Mouse (Mus musculus): ENCODE data around the gene Apom. TPM values are rescaled to one million over a fixed set of nuclear protein-coding genes. Genes with fewer than 3 reads are reported as not detected.

Gene Apom
- polyA plus RNA-seq, 1 experiment from 2014 or later, result 0.19 TPM

DNA sequence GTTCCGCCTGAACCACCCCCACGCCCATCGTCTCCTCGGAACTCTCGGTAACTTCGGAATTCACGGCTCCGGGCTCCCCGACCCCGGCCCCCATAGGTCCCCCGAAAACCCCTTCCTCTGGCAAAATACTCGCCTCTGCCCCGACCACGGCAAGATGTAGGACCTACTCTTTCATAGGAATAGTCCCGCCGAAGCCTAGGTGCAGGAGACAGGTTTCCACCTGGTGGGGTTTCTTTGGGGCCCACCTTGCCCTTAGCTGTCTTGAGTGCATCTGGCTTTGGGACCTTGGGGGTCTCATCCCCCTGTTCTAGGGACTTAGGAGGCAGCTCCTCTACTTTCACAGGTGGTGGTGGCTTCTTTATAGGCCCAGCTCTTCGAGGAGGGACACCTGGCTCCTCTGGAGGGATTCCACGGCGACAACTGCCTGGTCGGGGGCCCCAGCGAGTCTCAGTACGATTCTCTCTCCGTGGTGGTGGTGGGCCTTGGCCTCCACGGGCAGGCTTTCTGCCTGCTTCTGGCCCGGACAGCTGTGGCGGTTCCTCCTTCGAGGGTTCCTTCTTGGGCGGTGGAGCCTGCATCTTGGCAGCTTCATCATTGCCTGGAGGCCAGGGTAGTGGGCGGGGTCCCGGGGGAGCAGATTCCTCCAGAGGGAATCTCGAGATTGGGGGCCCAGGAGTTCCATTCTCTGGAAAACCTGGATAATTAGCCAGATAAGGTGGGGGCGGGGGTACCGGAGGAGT, 24.8 kb upstream of the Apom start:
- 93% methylated on average over 32 of the region's 33 CpGs for WGBS
- Histone ChIP-seq H3K9ac (replicated peaks; ENCODE audit: low read depth) (no peak overlapping the region), H3K36me3 (ENCODE audit: insufficient read depth, low read length) (peaks cover 94% of the 10 kb centered on the region), H3K4me2 (replicated peaks; ENCODE audit: low read depth, low read length) (no peak overlapping the region), H3K4me1 (ENCODE audit: insufficient read depth, low read depth, low read length) (no peaks in the 10 kb centered on the region), H3K4me3 (ENCODE audit: low read depth, low read length) (no peak overlapping the region), H3K9me3 (ENCODE audit: low read length) (no peaks in the 10 kb centered on the region), H3K27me3 (replicated peaks; ENCODE audit: insufficient read depth, low read length) (no peaks in the 10 kb centered on the region), H3K27ac (ENCODE audit: low read length) (no peak overlapping the region)
- TF ChIP-seq EP300 (IDR thresholded peaks at IDR 0.05) (no peak), CTCF (IDR thresholded peaks at IDR 0.05) (no peak)
- DNase-seq (ENCODE audit: low spot score), result no peak
- no peak for ATAC-seq

DNA sequence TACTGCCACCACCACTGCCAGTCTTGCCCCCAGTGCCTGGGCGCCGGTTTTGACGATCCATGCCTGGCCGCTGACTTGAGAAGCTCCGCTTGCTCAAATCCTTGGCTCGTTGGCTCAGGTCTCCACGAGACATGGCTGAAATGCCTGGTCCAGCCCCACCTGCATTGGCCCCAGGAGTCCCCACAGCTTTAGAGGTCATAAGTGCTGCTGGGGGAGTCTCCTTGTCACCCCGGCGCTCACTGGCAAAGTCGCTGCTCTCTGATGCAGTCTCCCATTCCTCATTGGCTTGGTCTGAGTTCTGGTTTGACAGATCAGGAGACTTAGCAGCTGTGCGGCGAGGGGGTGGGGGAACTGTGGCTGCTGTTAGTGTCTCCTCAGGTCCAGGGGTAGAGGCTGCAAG, 23.6 kb upstream of the Apom start:
- H3K9ac ChIP-seq (replicated peaks; ENCODE audit: low read depth), result no peak overlapping the region
- no peak overlapping the region for H3K4me3 ChIP-seq (ENCODE audit: low read depth, low read length)
- no peak for TF ChIP-seq EP300 (IDR thresholded peaks at IDR 0.05)
- peaks cover 91% of the 10 kb centered on the region for H3K36me3 ChIP-seq (ENCODE audit: insufficient read depth, low read length)
- no peak overlapping the region for H3K27ac ChIP-seq (ENCODE audit: low read length)
- H3K4me2 ChIP-seq (replicated peaks; ENCODE audit: low read depth, low read length), result no peak overlapping the region
- no peaks in the 10 kb centered on the region for H3K27me3 ChIP-seq (replicated peaks; ENCODE audit: insufficient read depth, low read length)
- ATAC-seq (no peak), DNase-seq (ENCODE audit: low spot score) (no peak)
- WGBS, result 80% methylated on average over 12 of the region's 12 CpGs
- no peaks in the 10 kb centered on the region for H3K9me3 ChIP-seq (ENCODE audit: low read length)
- H3K4me1 ChIP-seq (ENCODE audit: insufficient read depth, low read depth, low read length), result no peaks in the 10 kb centered on the region

DNA sequence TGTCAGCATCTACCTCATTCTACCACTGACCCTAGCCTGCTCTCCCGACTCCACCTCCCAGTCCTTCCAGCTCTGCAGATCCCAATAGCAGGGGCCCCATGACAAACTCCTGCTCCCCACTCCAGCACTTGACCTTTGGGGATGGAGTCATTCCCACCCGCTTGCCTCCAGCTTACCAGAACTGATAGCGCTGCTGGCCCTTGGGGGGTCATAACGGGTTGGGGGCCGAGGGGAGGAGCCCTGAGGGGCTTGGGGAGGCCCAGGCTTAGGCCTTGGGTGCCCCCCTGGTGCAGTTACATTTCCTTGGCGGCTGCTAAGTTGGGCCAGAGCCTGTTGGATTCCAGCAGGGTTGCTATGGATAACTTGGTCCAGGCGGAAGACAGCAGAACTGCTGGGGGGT, 22.8 kb upstream of the Apom start:
- TF ChIP-seq CTCF (IDR thresholded peaks at IDR 0.05) (no peak), EP300 (IDR thresholded peaks at IDR 0.05) (no peak)

DNA sequence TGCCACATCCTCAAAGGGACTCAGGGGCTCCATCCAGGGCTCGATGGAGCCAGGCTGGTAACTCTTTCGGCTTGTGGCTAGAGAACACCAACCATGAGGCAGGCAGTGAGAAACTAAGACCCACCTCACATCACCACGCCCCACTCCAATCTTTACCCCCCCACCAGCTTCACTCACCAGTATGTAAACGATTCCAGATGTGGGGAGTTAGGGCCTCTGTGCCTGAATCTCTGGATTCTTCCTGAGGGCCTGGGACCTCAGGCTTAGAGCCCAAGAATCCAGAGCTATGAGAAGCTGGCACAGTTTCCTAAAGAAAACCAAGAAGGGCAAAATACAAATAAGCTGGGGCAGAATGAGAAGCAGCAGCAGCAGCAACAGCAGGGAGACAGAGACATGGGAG, 22.1 kb upstream of the Apom start:
- no peak overlapping the region for H3K9ac ChIP-seq (replicated peaks; ENCODE audit: low read depth)
- no peaks in the 10 kb centered on the region for H3K9me3 ChIP-seq (ENCODE audit: low read length)
- 79% methylated on average over 4 of the region's 4 CpGs for WGBS
- H3K27me3 ChIP-seq (replicated peaks; ENCODE audit: insufficient read depth, low read length), result no peaks in the 10 kb centered on the region
- H3K4me1 ChIP-seq (ENCODE audit: insufficient read depth, low read depth, low read length), result no peaks in the 10 kb centered on the region
- no peak for TF ChIP-seq CTCF (IDR thresholded peaks at IDR 0.05)
- no peak for TF ChIP-seq EP300 (IDR thresholded peaks at IDR 0.05)
- H3K4me2 ChIP-seq (replicated peaks; ENCODE audit: low read depth, low read length), result no peak overlapping the region
- H3K27ac ChIP-seq (ENCODE audit: low read length), result no peak overlapping the region
- H3K4me3 ChIP-seq (ENCODE audit: low read depth, low read length), result no peak overlapping the region
- DNase-seq (ENCODE audit: low spot score), result no peak
- no peak for ATAC-seq
- H3K36me3 ChIP-seq (ENCODE audit: insufficient read depth, low read length), result peaks cover 89% of the 10 kb centered on the region

More for the DNA sequence above, 22.8 kb upstream of the Apom start:
- no peaks in the 10 kb centered on the region for H3K9me3 ChIP-seq (ENCODE audit: low read length)
- H3K4me1 ChIP-seq (ENCODE audit: insufficient read depth, low read depth, low read length), result no peaks in the 10 kb centered on the region
- no peaks in the 10 kb centered on the region for H3K27me3 ChIP-seq (replicated peaks; ENCODE audit: insufficient read depth, low read length)
- DNase-seq (ENCODE audit: low spot score) (no peak), ATAC-seq (no peak)
- H3K4me2 ChIP-seq (replicated peaks; ENCODE audit: low read depth, low read length), result no peak overlapping the region
- peaks cover 91% of the 10 kb centered on the region for H3K36me3 ChIP-seq (ENCODE audit: insufficient read depth, low read length)
- 82% methylated on average over 7 of the region's 7 CpGs for WGBS
- H3K4me3 ChIP-seq (ENCODE audit: low read depth, low read length), result no peak overlapping the region
- no peak overlapping the region for H3K27ac ChIP-seq (ENCODE audit: low read length)
- H3K9ac ChIP-seq (replicated peaks; ENCODE audit: low read depth), result no peak overlapping the region

DNA sequence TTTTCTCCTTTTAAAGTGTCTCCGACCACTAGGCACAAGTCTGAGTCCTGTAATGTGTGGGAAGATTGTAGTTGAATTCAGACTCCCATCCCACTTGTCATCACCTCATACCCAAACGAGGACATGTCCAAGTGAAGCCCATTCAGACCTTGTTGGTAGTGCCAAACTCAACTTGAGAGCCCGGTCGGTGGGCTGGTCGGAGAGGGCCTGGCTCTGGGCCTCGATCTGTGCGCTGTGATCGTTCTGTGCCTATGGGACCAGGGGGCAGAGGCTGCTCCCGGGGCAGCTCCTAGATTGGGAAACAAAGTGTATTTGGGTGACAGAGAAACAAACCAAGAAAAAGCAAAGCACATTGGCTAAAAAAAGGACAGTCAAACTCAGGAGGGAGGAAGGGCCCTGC, 21.2 kb upstream of the Apom start:
- no peak for ATAC-seq
- DNase-seq (ENCODE audit: low spot score), result no peak
- TF ChIP-seq CTCF (IDR thresholded peaks at IDR 0.05) (no peak), EP300 (IDR thresholded peaks at IDR 0.05) (no peak)
- Histone ChIP-seq H3K9ac (replicated peaks; ENCODE audit: low read depth) (no peak overlapping the region), H3K4me1 (ENCODE audit: insufficient read depth, low read depth, low read length) (no peaks in the 10 kb centered on the region), H3K9me3 (ENCODE audit: low read length) (no peaks in the 10 kb centered on the region), H3K27me3 (replicated peaks; ENCODE audit: insufficient read depth, low read length) (no peaks in the 10 kb centered on the region), H3K4me2 (replicated peaks; ENCODE audit: low read depth, low read length) (no peak overlapping the region), H3K36me3 (ENCODE audit: insufficient read depth, low read length) (peaks cover 81% of the 10 kb centered on the region), H3K4me3 (ENCODE audit: low read depth, low read length) (no peak overlapping the region), H3K27ac (ENCODE audit: low read length) (no peak overlapping the region)
- WGBS, result 83% methylated on average over 9 of the region's 9 CpGs

DNA sequence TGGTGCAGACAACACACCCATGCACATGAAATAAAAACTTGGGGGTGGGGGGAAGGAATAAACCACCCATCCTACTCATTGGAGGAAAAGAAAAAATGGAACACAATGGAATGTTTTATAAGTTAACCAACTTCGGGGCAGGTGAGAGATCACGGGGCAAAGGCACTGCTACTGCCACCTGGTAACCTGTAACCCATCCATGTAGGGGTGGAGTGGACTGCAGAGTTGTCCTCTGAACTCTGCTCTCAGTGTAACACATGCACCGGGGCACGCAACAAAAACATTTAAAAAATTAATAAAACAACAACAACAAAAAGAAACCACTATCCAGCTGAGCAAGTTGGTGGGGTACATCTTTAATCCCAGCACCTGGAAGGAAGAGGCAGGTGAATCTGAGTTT, 20.3 kb upstream of the Apom start:
- 96% methylated on average over 4 of the region's 4 CpGs for WGBS
- H3K4me3 ChIP-seq (ENCODE audit: low read depth, low read length), result no peak overlapping the region
- peaks cover 74% of the 10 kb centered on the region for H3K36me3 ChIP-seq (ENCODE audit: insufficient read depth, low read length)
- no peak overlapping the region for H3K9ac ChIP-seq (replicated peaks; ENCODE audit: low read depth)
- TF ChIP-seq EP300 (IDR thresholded peaks at IDR 0.05) (no peak), CTCF (IDR thresholded peaks at IDR 0.05) (no peak)
- no peak overlapping the region for H3K4me2 ChIP-seq (replicated peaks; ENCODE audit: low read depth, low read length)
- no peaks in the 10 kb centered on the region for H3K4me1 ChIP-seq (ENCODE audit: insufficient read depth, low read depth, low read length)
- H3K27me3 ChIP-seq (replicated peaks; ENCODE audit: insufficient read depth, low read length), result no peaks in the 10 kb centered on the region
- DNase-seq (ENCODE audit: low spot score) (no peak), ATAC-seq (no peak)
- no peaks in the 10 kb centered on the region for H3K9me3 ChIP-seq (ENCODE audit: low read length)
- H3K27ac ChIP-seq (ENCODE audit: low read length), result no peak overlapping the region
